Mouse (Mus musculus): Measurements from ENCODE around the gene Rubcnl.

- TF ChIP-seq CTCF (IDR thresholded peaks at IDR 0.05; ENCODE audit: low read depth) (peak; percentile 92), EP300 (IDR thresholded peaks at IDR 0.05; ENCODE audit: low read depth) (no peak)
These were observed 44.7 kb downstream of the Rubcnl start for GRCm38 (mm10) chr14:75060562-75060961.
